Mouse (Mus musculus) erythroblast, embryonic 14.5 days (primary cell): ENCODE data around the gene Fads6.

Experiments used
- GATA1 ChIP-seq: IDR thresholded peaks from 2 replicates; pipeline ENCODE4 v1.6.1; 2012; ENCODE audit warnings: low read length, inconsistent platforms, mixed read lengths
- TAL1 ChIP-seq: IDR thresholded peaks from 3 replicates; pipeline ENCODE4 v1.6.1; 2012; ENCODE audit warnings: low read length, inconsistent platforms, mixed read lengths

DNA sequence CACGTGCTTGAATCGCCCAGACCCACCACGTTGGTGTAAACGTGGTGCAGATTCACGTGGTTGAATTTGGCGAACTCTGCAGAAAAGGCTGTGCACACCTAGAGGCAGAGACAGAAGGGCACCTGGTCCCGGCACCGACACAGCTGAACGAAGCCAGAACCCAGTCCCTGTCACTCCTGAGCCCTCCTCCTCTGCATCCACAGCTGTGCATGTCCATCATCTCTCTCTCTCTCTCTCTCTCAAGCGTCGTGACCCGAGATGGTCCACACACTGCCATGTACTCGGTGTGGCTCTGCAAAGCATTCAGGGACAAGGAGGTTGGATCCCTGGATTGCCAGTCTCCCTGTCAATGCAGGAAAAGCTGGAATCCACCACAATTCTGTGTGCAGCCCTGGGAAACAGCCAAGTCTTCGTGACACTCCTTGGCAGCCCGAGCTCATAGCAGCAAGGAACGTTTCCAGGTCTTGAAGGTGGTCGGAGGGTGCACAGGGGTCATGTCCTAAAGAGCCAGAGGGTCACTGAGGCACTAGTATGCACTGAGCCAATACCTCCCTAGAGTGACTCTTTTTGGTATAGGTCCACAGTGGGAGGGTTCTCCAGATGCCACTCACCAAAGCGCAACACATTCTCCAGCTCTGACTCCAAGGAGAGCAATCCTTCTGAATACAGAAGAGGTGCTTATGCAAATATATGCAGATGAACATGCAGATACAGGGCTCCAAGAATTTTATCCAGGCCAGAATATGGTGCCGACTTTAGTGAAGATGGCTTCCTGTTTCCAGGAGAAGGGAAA is 11.1 kb downstream of the Fads6 start:
- TF ChIP-seq GATA1 (no peak), TAL1 (no peak)
